Comparison of ENCODE assay signal across 9 mouse cellular contexts in the genomic region with DNA sequence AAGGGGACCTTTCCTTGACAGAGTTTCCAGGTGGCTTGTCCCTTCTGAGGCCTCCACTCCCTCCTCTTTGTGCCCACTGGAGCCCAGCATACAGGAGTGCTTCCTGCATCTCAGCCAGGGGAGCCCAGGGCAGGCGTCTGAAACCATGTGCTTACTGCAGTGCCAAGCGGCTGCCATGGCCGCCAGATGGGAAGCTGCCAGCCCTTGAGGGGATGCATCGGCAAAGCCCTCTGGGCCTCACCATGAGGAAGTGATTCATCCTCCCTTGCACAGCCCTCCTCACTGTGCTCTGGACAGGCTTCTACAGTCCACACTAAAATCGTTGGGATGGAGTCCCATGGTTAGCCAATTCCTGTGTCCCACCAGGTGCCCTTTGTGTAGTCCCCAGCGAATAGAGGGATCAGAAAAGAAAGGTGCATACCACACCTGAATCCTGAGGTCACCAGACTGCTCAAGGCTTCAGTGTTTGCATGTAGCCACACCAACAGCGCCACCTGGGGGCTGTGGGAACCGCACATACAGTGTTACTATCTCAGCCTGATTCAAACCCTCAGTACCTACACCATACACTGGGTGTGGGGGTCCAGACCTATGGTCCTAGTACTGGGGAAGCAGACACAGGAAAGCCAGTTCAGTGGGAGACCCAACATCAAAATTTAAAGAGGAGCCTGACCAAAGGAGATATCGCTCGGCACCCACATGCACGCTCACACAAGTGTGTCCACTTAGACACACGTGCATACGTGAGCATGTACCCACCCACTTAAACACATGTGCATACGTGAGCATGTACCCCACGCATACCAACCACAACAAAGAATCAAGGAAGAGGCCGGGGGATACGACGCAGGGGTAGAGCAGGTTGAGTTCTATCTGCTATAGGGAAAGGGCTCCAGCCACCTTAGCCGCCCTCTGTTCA. TPM values are rescaled to one million over a fixed set of nuclear protein-coding genes. Genes with fewer than 3 reads are reported as not detected.
DNase-seq lines count a peak whose midpoint lies in the region; ATAC-seq and TF ChIP-seq lines count a peak whose summit lies in the region.
"Had no signal": no experiment of that assay in that cellular context is flagged by ENCODE, and none has a peak within 500 bp of the region (broad histone marks: within the 10 kb centered on the region; RNA-seq: fewer than 3 reads in every experiment).

No protein-coding gene starts in this region.

- TF ChIP-seq POLR2A in cortical plate, adult 2 months (IDR thresholded peaks at IDR 0.05; ENCODE audit: extremely low read depth, insufficient read depth, low read length), result no peak

- no peak overlapping the region for H3K4me3 ChIP-seq in cortical plate, adult 2 months (ENCODE audit: insufficient read depth, low read length)

- no peak overlapping the region for H3K27ac ChIP-seq in cortical plate, adult 2 months (ENCODE audit: insufficient read depth, low read length)

- TF ChIP-seq CTCF in cortical plate, adult 2 months (IDR thresholded peaks at IDR 0.05; ENCODE audit: extremely low read depth, insufficient read depth, low read length), result peak; percentile 47

- DNase-seq in adrenal gland, adult 18-20 months (ENCODE audit: low spot score in 2 of 2), result peak; percentile 28 to 44
- no peak for DNase-seq in adrenal gland, postnatal 4 days (ENCODE audit: low spot score in 2 of 2)
- peak; percentile 55 for DNase-seq in right cerebral cortex, postnatal 14 days
- no peak for DNase-seq in right cerebral cortex, adult 18-20 months
- DNase-seq in kidney, adult 11 months, result peak; percentile 33
- no peak for DNase-seq in layer of hippocampus, postnatal 36 days

- 0 out of 2 replicates have a peak, but pooled peaks have one; percentile 36 for ATAC-seq in megakaryocyte-erythroid progenitor cell, adult 5-6 weeks (replicated peaks; ENCODE audit: low FRiP score, low TSS enrichment, poor library complexity, severe bottlenecking)

- no peaks in the 10 kb centered on the region for H3K4me1 ChIP-seq in cortical plate, adult 2 months (ENCODE audit: control insufficient read depth, insufficient read depth, low read length)

RNA-seq across cellular contexts. Expression of gene Gprc5b, which starts 27.5 kb away (rescaled TPM):
- 100 to 1,000 TPM; 143 to 170 TPM for total RNA-seq in adrenal gland, adult 18-20 months (2021)
- 10 to 100 TPM; 53.3 to 66.6 TPM for total RNA-seq in adrenal gland, postnatal 4 days (2021)
- polyA plus RNA-seq in cortical plate, adult 2 months (2012; rRNA removed), result 126 and 141 TPM in 2 replicates
- total RNA-seq in megakaryocyte-erythroid progenitor cell, adult 5-6 weeks (2014; fragmentation: Nextera tagmentation), result 0.99 and 1.2 TPM in 2 replicates
- 0.23 and 4.2 TPM in 2 replicates for total RNA-seq in megakaryocyte-erythroid progenitor cell, adult 5-6 weeks (2017)
- total RNA-seq in layer of hippocampus, postnatal 36 days (2021), result 100 to 1,000 TPM; 122 to 123 TPM
- polyA plus RNA-seq: G1E had no signal

Comparison
In these comparisons a context has a peak if more than half of its experiments do, and no peak if none do; other contexts are left out.
1. DNase-seq: peak in adrenal gland, adult 18-20 months (2 of 2), right cerebral cortex, postnatal 14 days (single experiment) and kidney, adult 11 months (single experiment); none in adrenal gland, postnatal 4 days (0 of 2), right cerebral cortex, adult 18-20 months (single experiment) and layer of hippocampus, postnatal 36 days (0 of 2).
2. RNA of gene Gprc5b, which starts 27.5 kb away (total RNA-seq): 143 to 170 TPM in adrenal gland, adult 18-20 months, 122 to 123 TPM in layer of hippocampus, postnatal 36 days and 53.3 to 66.6 TPM in adrenal gland, postnatal 4 days; 0.23 to 4.2 TPM in megakaryocyte-erythroid progenitor cell, adult 5-6 weeks; every median in the first group is over 10 times any median in the second.